Mouse (Mus musculus): ENCODE data around the gene Stk10. TPM values are rescaled to one million over a fixed set of nuclear protein-coding genes. Genes with fewer than 3 reads are reported as not detected.
A peak's percentile ranks its signal among the peaks of the same experiment; 100 is the strongest.

Stk10 gene
- polyA plus RNA-seq, 1 experiment from 2014 or later, result 2.6 TPM

DNA sequence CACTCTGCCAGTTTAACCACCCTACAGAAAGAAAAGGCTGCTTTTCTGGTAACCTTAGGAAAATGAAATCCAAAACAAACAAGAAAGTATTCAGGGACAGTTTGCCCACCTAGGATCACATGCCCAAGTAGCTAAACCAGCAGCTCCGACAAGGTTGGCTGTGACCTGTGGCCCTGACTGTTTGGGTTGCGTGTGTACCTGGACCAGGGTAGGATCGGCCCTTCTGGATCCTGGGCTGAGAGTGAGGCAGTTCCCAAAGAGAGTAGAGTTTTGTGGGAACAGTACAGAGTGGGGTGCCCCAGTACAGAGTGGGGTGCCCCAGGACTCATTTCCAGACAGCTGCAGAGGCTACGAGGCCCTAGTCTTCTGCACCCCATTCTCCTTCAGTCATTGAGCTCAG lies 18.0 kb downstream of the Stk10 start:
- H3K27me3 ChIP-seq (replicated peaks; ENCODE audit: control insufficient read depth, insufficient read depth, low read length), result no peaks in the 10 kb centered on the region
- WGBS, result 87% methylated on average over 4 of the region's 4 CpGs
- peaks cover 3% of the 10 kb centered on the region; the same call in 1 of the 2 replicates for H3K36me3 ChIP-seq (ENCODE audit: control insufficient read depth, insufficient read depth)
- ATAC-seq, result no peak
- H3K9me3 ChIP-seq (ENCODE audit: control insufficient read depth), result no peaks in the 10 kb centered on the region
- TF ChIP-seq CTCF (IDR thresholded peaks at IDR 0.05; ENCODE audit: low read depth), result no peak
- no peak overlapping the region for H3K4me3 ChIP-seq (ENCODE audit: low read depth, low read length)
- no peak overlapping the region for H3K4me2 ChIP-seq (replicated peaks; ENCODE audit: low read depth)
- H3K9ac ChIP-seq (ENCODE audit: low read depth, low read length), result no peak overlapping the region
- H3K27ac ChIP-seq (ENCODE audit: low read depth, low read length), result no peak overlapping the region
- H3K4me1 ChIP-seq (replicated peaks; ENCODE audit: control insufficient read depth, insufficient read depth, low read length), result 0 out of 2 replicates have a peak, but pooled peaks cover 10% of the 10 kb centered on the region

DNA sequence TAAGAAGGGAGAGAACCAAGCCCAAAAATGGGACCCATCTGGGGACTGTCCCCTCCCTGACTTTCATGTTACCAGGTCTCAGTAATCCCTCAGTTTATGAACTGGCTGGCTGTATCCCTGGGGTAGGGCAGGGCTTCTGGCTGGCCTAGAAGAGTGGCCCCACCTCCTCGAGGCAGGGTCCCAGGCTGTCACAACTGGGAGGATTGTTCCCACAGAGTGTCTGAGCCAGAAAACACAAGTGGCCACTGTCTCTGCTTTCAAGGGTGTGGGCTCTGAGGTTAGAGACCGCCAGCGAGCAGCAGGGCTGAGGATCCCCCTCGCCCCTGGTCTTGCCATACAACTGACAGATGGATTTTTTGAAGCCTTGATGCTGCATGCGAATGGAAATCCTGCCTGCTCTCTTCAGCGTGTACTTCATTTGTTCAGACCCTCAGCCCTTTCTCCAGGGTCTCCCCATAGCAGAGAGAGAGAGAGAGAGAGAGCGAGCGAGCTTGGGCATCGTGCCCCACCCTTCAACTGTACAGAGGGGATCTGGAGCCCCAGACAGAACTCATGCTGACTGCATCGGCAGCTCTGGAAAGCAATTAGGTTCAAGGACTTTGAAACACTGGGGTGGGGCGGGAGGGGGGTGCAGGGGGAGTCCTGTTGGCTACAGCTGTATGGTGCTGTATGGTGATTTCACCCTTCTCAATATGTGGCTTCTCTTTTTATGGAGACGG lies 18.6 kb downstream of the Stk10 start:
- Histone ChIP-seq H3K9ac (ENCODE audit: low read depth, low read length) (no peak overlapping the region), H3K27ac (ENCODE audit: low read depth, low read length) (peak overlapping the region; percentile 7; the same call in 1 of the 2 replicates), H3K36me3 (ENCODE audit: control insufficient read depth, insufficient read depth) (peaks cover 3% of the 10 kb centered on the region; the same call in 1 of the 2 replicates), H3K4me2 (replicated peaks; ENCODE audit: low read depth) (no peak overlapping the region), H3K27me3 (replicated peaks; ENCODE audit: control insufficient read depth, insufficient read depth, low read length) (no peaks in the 10 kb centered on the region), H3K9me3 (ENCODE audit: control insufficient read depth) (no peaks in the 10 kb centered on the region), H3K4me3 (ENCODE audit: low read depth, low read length) (no peak overlapping the region), H3K4me1 (replicated peaks; ENCODE audit: control insufficient read depth, insufficient read depth, low read length) (0 out of 2 replicates have a peak, but pooled peaks cover 10% of the 10 kb centered on the region)
- ATAC-seq, result no peak
- TF ChIP-seq CTCF (IDR thresholded peaks at IDR 0.05; ENCODE audit: low read depth), result no peak
- 44% methylated on average over 12 of the region's 12 CpGs for WGBS

DNA sequence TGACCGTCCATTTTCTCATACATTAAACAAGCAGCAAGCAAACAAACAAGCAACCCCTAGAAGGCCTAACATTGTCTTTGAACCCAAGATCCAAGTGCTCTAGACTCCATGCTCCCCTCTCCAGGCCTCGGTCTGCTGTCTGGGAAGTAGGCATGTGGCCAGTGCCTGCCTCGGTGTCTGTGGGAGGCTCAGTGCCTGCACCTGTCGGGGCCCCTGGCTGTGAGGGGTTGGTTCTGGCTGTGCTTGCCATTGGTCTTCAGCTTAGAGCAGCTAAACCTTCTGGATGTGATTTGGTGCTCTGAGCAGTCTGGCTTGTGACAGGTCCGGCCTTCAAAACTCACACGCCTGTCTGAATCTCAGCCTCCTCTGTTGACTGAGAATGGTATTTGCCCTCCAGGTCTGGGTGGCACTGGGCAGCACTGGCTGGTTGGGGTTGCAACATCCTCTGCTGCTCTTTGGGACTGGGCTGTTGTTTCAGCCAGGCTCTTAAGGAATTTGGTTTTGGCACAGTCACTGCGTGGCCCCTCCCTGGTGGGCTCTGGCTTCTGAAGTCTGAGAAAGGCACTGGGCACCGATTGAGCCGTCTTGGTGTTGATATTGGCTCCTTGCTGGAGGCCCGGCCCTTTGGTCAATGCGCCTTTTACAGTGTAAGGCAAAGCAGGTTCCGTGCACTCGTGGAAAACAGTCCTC lies 19.4 kb downstream of the Stk10 start:
- Histone ChIP-seq H3K4me2 (replicated peaks; ENCODE audit: low read depth) (no peak overlapping the region), H3K4me1 (replicated peaks; ENCODE audit: control insufficient read depth, insufficient read depth, low read length) (0 out of 2 replicates have a peak, but pooled peaks cover 10% of the 10 kb centered on the region), H3K27me3 (replicated peaks; ENCODE audit: control insufficient read depth, insufficient read depth, low read length) (no peaks in the 10 kb centered on the region), H3K9me3 (ENCODE audit: control insufficient read depth) (no peaks in the 10 kb centered on the region), H3K36me3 (ENCODE audit: control insufficient read depth, insufficient read depth) (no peaks in the 10 kb centered on the region), H3K27ac (ENCODE audit: low read depth, low read length) (peak overlapping the region; percentile 41; the same call in 1 of the 2 replicates), H3K9ac (ENCODE audit: low read depth, low read length) (no peak overlapping the region), H3K4me3 (ENCODE audit: low read depth, low read length) (no peak overlapping the region)
- no peak for TF ChIP-seq CTCF (IDR thresholded peaks at IDR 0.05; ENCODE audit: low read depth)
- WGBS, result 48% methylated on average over 13 of the region's 13 CpGs
- ATAC-seq, result no peak

DNA sequence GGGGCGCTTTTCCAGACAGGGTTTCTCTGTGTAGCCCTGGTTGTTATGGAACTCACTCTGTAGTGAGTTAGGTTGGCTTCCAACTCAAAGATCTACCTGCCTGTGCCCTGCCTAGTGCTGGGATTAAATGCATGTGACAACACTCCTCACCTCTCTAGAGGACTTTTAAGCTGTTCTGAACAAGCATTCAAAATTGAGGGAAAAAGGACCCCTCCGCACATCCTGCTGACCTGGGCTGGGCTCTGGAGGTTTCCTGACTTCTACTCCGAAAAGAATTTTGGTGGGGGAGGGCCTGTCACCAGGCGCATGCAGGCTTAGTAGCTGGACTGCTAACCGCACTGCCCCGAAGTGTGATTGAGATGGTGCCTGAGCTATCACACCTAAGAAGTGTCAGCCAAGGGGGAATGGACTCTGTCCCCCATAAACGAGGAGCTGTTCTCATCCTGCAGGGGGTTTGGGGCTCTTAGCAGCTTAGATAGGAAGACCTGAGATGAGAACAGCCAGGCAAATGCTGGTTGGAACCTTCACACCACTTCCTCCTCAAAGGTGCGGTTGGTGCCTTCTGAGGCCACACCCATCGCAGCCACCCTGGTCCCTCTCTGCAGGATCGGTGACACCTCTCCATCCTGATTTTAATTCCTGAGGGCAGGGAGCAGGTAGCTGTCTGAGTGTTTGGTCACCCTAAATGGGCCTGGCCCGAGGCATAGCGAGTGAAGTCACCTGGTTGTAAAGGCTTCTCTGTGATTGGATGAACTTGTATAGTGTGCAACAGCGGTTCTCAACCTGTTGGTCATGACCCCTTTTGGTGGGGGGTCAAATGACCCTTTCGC lies 20.4 kb downstream of the Stk10 start:
- no peaks in the 10 kb centered on the region for H3K36me3 ChIP-seq (ENCODE audit: control insufficient read depth, insufficient read depth)
- ATAC-seq, result peak; percentile 25
- H3K27ac ChIP-seq (ENCODE audit: low read depth, low read length), result peak overlapping the region; percentile 77
- H3K9ac ChIP-seq (ENCODE audit: low read depth, low read length), result no peak overlapping the region
- no peak overlapping the region for H3K4me2 ChIP-seq (replicated peaks; ENCODE audit: low read depth)
- no peaks in the 10 kb centered on the region for H3K9me3 ChIP-seq (ENCODE audit: control insufficient read depth)
- WGBS, result 37% methylated on average over 14 of the region's 14 CpGs
- no peak overlapping the region for H3K4me3 ChIP-seq (ENCODE audit: low read depth, low read length)
- no peaks in the 10 kb centered on the region for H3K27me3 ChIP-seq (replicated peaks; ENCODE audit: control insufficient read depth, insufficient read depth, low read length)
- no peak for TF ChIP-seq CTCF (IDR thresholded peaks at IDR 0.05; ENCODE audit: low read depth)
- H3K4me1 ChIP-seq (replicated peaks; ENCODE audit: control insufficient read depth, insufficient read depth, low read length), result 0 out of 2 replicates have a peak, but pooled peaks cover 10% of the 10 kb centered on the region

DNA sequence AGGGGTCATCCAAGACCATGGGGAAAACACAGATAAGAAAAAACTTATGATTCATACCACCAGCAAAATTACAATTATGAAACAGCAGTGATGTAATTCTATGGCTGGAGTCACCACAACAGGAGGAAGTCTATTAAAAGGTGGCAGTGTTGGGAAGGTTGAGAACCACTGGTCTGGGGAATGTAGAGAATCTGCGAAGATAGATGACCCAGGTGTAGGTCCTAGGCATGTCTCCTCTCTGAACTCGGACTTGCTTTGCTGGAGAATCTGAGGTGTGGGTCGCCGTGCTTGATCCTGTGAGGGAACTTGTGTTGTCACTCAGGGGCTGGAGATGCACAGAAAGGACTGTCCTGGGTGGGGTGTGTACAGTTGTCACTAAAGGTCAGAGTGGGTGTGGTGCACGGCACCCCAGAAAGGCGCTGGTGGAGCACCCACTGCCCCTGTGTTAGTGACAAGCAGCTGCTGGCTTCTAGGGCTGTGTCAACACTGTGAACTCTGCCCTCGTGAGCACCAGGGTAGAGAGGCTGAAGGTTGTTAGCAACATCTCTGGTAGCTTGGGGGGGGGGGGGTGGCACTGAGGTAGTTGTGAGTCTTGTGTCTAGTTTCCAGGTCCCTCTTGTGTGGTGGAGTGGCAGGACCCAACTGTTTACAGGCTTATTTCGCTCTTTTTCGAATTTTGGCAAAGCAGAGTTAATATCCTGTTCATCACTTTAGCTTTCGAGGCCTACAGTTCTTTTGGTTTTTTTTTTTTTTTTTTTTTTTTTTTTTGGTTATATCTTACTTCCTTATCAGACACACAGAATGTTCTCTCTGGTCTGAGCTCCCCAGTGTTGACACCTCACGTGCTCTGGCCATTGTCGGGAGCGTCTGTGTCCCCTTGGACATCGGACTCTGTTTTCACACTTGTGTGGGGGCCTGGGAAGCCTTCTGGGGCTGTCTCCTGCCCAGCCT lies 21.3 kb downstream of the Stk10 start:
- Histone ChIP-seq H3K4me3 (ENCODE audit: low read depth, low read length) (no peak overlapping the region), H3K27me3 (replicated peaks; ENCODE audit: control insufficient read depth, insufficient read depth, low read length) (no peaks in the 10 kb centered on the region), H3K27ac (ENCODE audit: low read depth, low read length) (peak overlapping the region; percentile 77), H3K9ac (ENCODE audit: low read depth, low read length) (no peak overlapping the region), H3K9me3 (ENCODE audit: control insufficient read depth) (no peaks in the 10 kb centered on the region), H3K36me3 (ENCODE audit: control insufficient read depth, insufficient read depth) (no peaks in the 10 kb centered on the region), H3K4me1 (replicated peaks; ENCODE audit: control insufficient read depth, insufficient read depth, low read length) (0 out of 2 replicates have a peak, but pooled peaks cover 10% of the 10 kb centered on the region), H3K4me2 (replicated peaks; ENCODE audit: low read depth) (peak overlapping the region; percentile 9; the same call in 1 of the 2 replicates)
- 54% methylated on average over 14 of the region's 14 CpGs for WGBS
- TF ChIP-seq CTCF (IDR thresholded peaks at IDR 0.05; ENCODE audit: low read depth), result no peak
- peak; percentile 73 for ATAC-seq
